ENCODE assay signal across 8 mouse cellular contexts in the genomic region with DNA sequence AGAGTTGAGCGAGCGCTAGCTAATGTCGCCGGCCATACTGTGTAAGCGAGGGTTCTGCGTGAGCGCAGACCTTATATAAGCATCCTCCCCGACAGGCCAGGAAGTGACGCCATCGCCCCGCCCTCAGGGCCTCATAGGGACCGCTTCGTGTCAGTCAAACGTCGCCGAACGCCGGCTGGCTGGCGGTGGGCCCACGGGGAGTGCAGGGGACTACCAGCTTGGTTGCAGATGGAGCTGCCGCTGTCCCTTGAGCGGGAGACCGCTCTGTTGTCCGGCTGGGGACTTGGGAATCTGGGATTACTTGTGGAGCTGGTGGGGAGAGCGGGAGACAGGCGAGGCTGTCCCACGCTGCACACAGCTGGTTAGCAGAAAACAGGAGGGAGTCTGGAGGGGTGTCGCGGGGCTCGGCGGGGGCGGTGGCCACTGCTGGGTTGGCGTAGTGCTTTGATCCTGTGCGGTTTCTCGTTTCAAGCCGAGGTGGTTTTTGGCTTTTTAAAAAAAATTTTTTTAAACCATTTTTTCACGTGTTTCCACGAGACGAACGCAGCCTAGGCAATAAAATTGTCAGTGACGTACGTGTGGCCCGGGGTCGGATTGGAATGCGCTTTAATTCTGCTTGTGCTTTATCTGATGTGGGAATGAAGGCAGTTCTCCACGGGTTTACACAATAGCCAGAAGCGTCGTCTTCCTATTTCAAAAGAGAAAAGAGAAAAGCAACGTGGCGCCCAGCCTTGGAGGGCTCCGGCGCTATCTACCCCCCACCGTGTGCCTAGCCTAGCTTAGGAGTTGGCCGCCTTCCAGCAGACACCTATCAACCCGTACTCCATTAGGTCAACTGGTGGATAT. TPM values are rescaled to one million over a fixed set of nuclear protein-coding genes. Genes with fewer than 3 reads are reported as not detected.
DNase-seq lines count a peak whose midpoint lies in the region; ATAC-seq lines count a peak whose summit lies in the region.

Amd1 (minus strand) TSS at position 47 of the 846 bp plus-strand sequence.

- peak within 1 kb of the TSS; percentile 68 for H3K4me2 ChIP-seq in hindbrain, embryonic 12.5 days (replicated peaks)

- no peaks in the 10 kb centered on the region for H3K36me3 ChIP-seq in hindbrain, embryonic 12.5 days

- H3K9ac ChIP-seq in hindbrain, embryonic 12.5 days: peak within 1 kb of the TSS; percentile 98

- DNase-seq in NIH3T3 (ENCODE audit: low read depth): peak; percentile 100
- peak; percentile 100 for DNase-seq in cerebellum, postnatal 10 days
- peak; percentile 99 to 100 for DNase-seq in frontal cortex, postnatal 10 days (ENCODE audit: low spot score in 2 of 2)
- DNase-seq in layer of hippocampus, postnatal 14 days (ENCODE audit: low spot score in 2 of 2): peak; percentile 100
- DNase-seq in lung, postnatal 14 days: peak; percentile 100
- peak; percentile 99 for DNase-seq in retina, adult 2 months (ENCODE audit: low read depth, low spot score)
- DNase-seq in thymus, postnatal 36 days: peak; percentile 99

- ATAC-seq in hindbrain, embryonic 12.5 days (ENCODE audit: low FRiP score): peak; percentile 98

- H3K4me1 ChIP-seq in hindbrain, embryonic 12.5 days: peaks cover 21% of the 10 kb centered on the region

- H3K27ac ChIP-seq in hindbrain, embryonic 12.5 days: peak within 1 kb of the TSS; percentile 98

- H3K4me3 ChIP-seq in hindbrain, embryonic 12.5 days: peak within 1 kb of the TSS; percentile 98

- no peaks in the 10 kb centered on the region for H3K27me3 ChIP-seq in hindbrain, embryonic 12.5 days

- WGBS in hindbrain, embryonic 12.5 days: under 1% methylated on average over 55 of the region's 55 CpGs

- peaks cover 3% of the 10 kb centered on the region; the same call in 1 of the 2 replicates for H3K9me3 ChIP-seq in hindbrain, embryonic 12.5 days (replicated peaks)

RNA-seq across cellular contexts. Expression of gene Amd1, which starts in this region (rescaled TPM):
- 53.7 and 57.7 TPM in 2 replicates for polyA plus RNA-seq in hindbrain, embryonic 12.5 days (2016; fragmentation: Nextera tagmentation; extraction: Ambion mirVana)
- total RNA-seq in layer of hippocampus, postnatal 14 days (2021): 10 to 100 TPM; 48.8 to 53.7 TPM

Comparison
In these comparisons a context has a peak if more than half of its experiments do, and no peak if none do; other contexts are left out.
1. Peak in every context shown above with its lines: DNase-seq, ATAC-seq, H3K4me3 ChIP-seq and H3K27ac ChIP-seq.